Mouse (Mus musculus): ENCODE measurements around the gene Gm11985. TPM values are rescaled to one million over a fixed set of nuclear protein-coding genes. Genes with fewer than 3 reads are reported as not detected.

Gene Gm11985
- polyA plus RNA-seq, 1 experiment from 2014 or later, result 0.15 TPM

GRCm38 (mm10) chr11:7195312-7195685, 6.9 kb upstream of the Gm11985 start:
- no peaks in the 10 kb centered on the region for H3K27me3 ChIP-seq (ENCODE audit: control insufficient read depth, insufficient read depth, low read depth, low read length)
- H3K9ac ChIP-seq (ENCODE audit: low read length), result no peak overlapping the region
- no peak overlapping the region for H3K4me2 ChIP-seq (ENCODE audit: low read depth, low read length)
- WGBS, result 78% methylated on average over 4 of the region's 4 CpGs
- H3K27ac ChIP-seq (ENCODE audit: low read length), result no peak overlapping the region
- H3K36me3 ChIP-seq (ENCODE audit: control insufficient read depth, insufficient read depth, low read length), result no peaks in the 10 kb centered on the region
- H3K4me1 ChIP-seq (replicated peaks; ENCODE audit: control insufficient read depth, insufficient read depth, low read length), result no peaks in the 10 kb centered on the region
- no peak overlapping the region for H3K4me3 ChIP-seq (ENCODE audit: low read length)
- H3K9me3 ChIP-seq (ENCODE audit: control insufficient read depth, low read length), result peaks cover 2% of the 10 kb centered on the region; the same call in 1 of the 2 replicates
- ATAC-seq (ENCODE audit: low read depth), result no peak

DNA sequence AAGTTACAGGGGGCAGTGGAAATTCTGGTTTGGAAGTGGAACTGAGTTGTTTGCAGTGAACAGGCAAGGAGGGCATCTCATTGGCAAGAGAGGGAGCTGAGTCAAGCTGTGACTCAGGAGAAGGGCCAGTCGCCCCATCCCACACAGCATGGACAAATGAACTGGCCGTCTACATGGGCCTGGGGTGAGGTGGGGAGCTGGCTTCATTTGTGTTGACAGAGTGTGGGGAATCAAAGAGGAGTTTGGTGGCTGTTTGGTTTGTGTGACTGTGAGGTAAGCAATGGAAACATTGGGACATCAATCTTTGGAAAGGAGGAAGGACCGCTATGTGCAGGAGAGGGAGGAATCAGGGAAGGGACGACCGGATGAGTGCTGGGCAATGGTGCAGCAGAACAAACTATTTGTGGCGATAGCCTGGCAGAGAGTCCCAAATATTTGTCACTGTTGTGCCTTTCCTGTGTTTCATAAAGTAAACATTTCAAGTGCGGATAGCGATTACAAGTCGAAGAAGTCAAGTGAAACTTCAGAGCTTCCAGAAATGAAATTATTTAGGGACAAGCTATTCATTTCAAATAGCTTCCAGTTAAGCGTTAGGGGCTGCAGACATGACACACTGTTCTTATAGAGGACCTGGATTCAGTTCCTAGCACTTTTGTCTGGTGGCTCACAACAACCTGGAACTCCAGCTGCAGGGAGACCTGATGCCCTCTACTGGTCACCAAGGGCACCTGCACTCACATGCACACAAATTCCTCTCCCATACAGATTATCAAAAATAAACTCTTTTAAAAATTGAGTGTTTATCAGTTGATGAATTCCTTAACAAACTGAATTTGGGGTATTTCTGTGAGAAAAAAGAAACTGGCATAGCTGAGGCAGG, 6.3 kb upstream of the Gm11985 start:
- Histone ChIP-seq H3K4me3 (ENCODE audit: low read length) (no peak overlapping the region), H3K36me3 (ENCODE audit: control insufficient read depth, insufficient read depth, low read length) (no peaks in the 10 kb centered on the region), H3K9me3 (ENCODE audit: control insufficient read depth, low read length) (peaks cover 2% of the 10 kb centered on the region; the same call in 1 of the 2 replicates), H3K27me3 (ENCODE audit: control insufficient read depth, insufficient read depth, low read depth, low read length) (no peaks in the 10 kb centered on the region), H3K27ac (ENCODE audit: low read length) (no peak overlapping the region), H3K9ac (ENCODE audit: low read length) (no peak overlapping the region), H3K4me1 (replicated peaks; ENCODE audit: control insufficient read depth, insufficient read depth, low read length) (no peaks in the 10 kb centered on the region), H3K4me2 (ENCODE audit: low read depth, low read length) (no peak overlapping the region)
- WGBS, result 74% methylated on average over 10 of the region's 10 CpGs
- no peak for ATAC-seq (ENCODE audit: low read depth)

GRCm38 (mm10) chr11:7193134-7193533, 4.8 kb upstream of the Gm11985 start:
- no peak overlapping the region for H3K4me3 ChIP-seq (ENCODE audit: low read length)
- H3K27me3 ChIP-seq (ENCODE audit: control insufficient read depth, insufficient read depth, low read depth, low read length), result no peaks in the 10 kb centered on the region
- no peak overlapping the region for H3K4me2 ChIP-seq (ENCODE audit: low read depth, low read length)
- H3K4me1 ChIP-seq (replicated peaks; ENCODE audit: control insufficient read depth, insufficient read depth, low read length), result no peaks in the 10 kb centered on the region
- H3K36me3 ChIP-seq (ENCODE audit: control insufficient read depth, insufficient read depth, low read length), result no peaks in the 10 kb centered on the region
- H3K27ac ChIP-seq (ENCODE audit: low read length), result no peak overlapping the region
- peaks cover 2% of the 10 kb centered on the region; the same call in 1 of the 2 replicates for H3K9me3 ChIP-seq (ENCODE audit: control insufficient read depth, low read length)
- H3K9ac ChIP-seq (ENCODE audit: low read length), result no peak overlapping the region
- WGBS, result 63% methylated on average over 9 of the region's 9 CpGs
- no peak for ATAC-seq (ENCODE audit: low read depth)

- Histone ChIP-seq H3K4me3 (ENCODE audit: low read length) (no peak overlapping the region), H3K27ac (ENCODE audit: low read length) (no peak overlapping the region), H3K27me3 (ENCODE audit: control insufficient read depth, insufficient read depth, low read depth, low read length) (no peaks in the 10 kb centered on the region), H3K9ac (ENCODE audit: low read length) (no peak overlapping the region), H3K9me3 (ENCODE audit: control insufficient read depth, low read length) (peaks cover 2% of the 10 kb centered on the region; the same call in 1 of the 2 replicates), H3K36me3 (ENCODE audit: control insufficient read depth, insufficient read depth, low read length) (no peaks in the 10 kb centered on the region), H3K4me2 (ENCODE audit: low read depth, low read length) (no peak overlapping the region), H3K4me1 (replicated peaks; ENCODE audit: control insufficient read depth, insufficient read depth, low read length) (no peaks in the 10 kb centered on the region)
- no peak for ATAC-seq (ENCODE audit: low read depth)
- 50% methylated on average over 6 of the region's 6 CpGs for WGBS
Observed at GRCm38 (mm10) chr11:7192710-7193109, 4.3 kb upstream of the Gm11985 start.

DNA sequence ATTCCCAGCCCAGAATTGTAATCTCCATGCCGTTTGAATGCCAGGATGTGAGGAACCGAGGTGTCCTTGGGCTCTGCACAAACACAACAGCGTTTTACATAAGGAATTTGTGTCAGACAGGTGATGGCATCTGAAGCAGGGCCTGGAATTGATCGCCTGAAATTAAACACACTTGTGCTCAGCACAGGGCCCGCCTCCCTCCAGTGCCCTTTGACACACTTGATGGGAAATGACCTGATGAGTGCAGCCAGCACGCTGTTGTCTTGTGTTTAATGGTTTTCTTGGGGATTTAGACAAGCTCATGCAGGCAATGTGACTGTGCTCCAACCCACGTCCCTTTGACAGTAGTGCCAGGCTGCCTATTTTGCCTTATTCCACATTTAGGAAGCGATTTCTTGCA, 897 bp downstream of the Gm11985 start:
- Histone ChIP-seq H3K4me2 (ENCODE audit: low read depth, low read length) (no peak overlapping the region), H3K9me3 (ENCODE audit: control insufficient read depth, low read length) (no peaks in the 10 kb centered on the region), H3K9ac (ENCODE audit: low read length) (no peak overlapping the region), H3K27ac (ENCODE audit: low read length) (no peak overlapping the region), H3K4me1 (replicated peaks; ENCODE audit: control insufficient read depth, insufficient read depth, low read length) (no peaks in the 10 kb centered on the region; the same call in 1 of the 2 replicates), H3K4me3 (ENCODE audit: low read length) (no peak overlapping the region), H3K36me3 (ENCODE audit: control insufficient read depth, insufficient read depth, low read length) (no peaks in the 10 kb centered on the region), H3K27me3 (ENCODE audit: control insufficient read depth, insufficient read depth, low read depth, low read length) (no peaks in the 10 kb centered on the region)
- no peak for ATAC-seq (ENCODE audit: low read depth)
- WGBS, result 51% methylated on average over 8 of the region's 8 CpGs

- Histone ChIP-seq H3K4me2 (ENCODE audit: low read depth, low read length) (no peak overlapping the region), H3K4me3 (ENCODE audit: low read length) (no peak overlapping the region), H3K36me3 (ENCODE audit: control insufficient read depth, insufficient read depth, low read length) (no peaks in the 10 kb centered on the region), H3K27me3 (ENCODE audit: control insufficient read depth, insufficient read depth, low read depth, low read length) (no peaks in the 10 kb centered on the region), H3K9me3 (ENCODE audit: control insufficient read depth, low read length) (no peaks in the 10 kb centered on the region), H3K27ac (ENCODE audit: low read length) (no peak overlapping the region), H3K9ac (ENCODE audit: low read length) (no peak overlapping the region), H3K4me1 (replicated peaks; ENCODE audit: control insufficient read depth, insufficient read depth, low read length) (no peaks in the 10 kb centered on the region; the same call in 1 of the 2 replicates)
- ATAC-seq (ENCODE audit: low read depth), result no peak
- WGBS, result 36% methylated on average over 1 of the region's 1 CpGs
Observed at GRCm38 (mm10) chr11:7184420-7184819, 3.9 kb downstream of the Gm11985 start.

- Histone ChIP-seq H3K9ac (ENCODE audit: low read length) (no peak overlapping the region), H3K4me1 (replicated peaks; ENCODE audit: control insufficient read depth, insufficient read depth, low read length) (no peaks in the 10 kb centered on the region; the same call in 1 of the 2 replicates), H3K36me3 (ENCODE audit: control insufficient read depth, insufficient read depth, low read length) (no peaks in the 10 kb centered on the region), H3K4me2 (ENCODE audit: low read depth, low read length) (no peak overlapping the region), H3K27ac (ENCODE audit: low read length) (no peak overlapping the region), H3K4me3 (ENCODE audit: low read length) (no peak overlapping the region), H3K27me3 (ENCODE audit: control insufficient read depth, insufficient read depth, low read depth, low read length) (no peaks in the 10 kb centered on the region), H3K9me3 (ENCODE audit: control insufficient read depth, low read length) (no peaks in the 10 kb centered on the region)
- WGBS, result 36% methylated on average over 8 of the region's 8 CpGs
- no peak for ATAC-seq (ENCODE audit: low read depth)
Observed at GRCm38 (mm10) chr11:7182409-7183042, 5.8 kb downstream of the Gm11985 start.

DNA sequence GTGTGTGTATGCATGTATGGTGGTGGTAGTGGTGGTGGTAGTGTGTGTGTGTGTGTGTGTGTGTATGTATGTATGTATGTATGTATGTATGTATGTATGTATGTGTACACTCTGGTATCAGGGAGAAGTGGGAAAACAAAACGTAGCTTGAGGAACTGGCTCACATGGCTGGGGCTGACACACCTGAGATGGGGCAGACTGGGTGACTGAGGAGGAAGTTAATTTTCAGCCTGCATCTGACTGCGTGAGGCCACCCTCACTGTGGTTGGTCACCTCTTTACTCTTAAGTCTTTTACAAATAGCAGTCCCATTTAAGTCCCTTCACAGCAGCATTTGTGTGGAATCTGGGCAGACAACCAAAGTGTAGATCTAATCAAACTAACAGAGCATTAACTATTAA, 9.1 kb downstream of the Gm11985 start:
- H3K9ac ChIP-seq (ENCODE audit: low read length), result no peak overlapping the region
- H3K27ac ChIP-seq (ENCODE audit: low read length), result 0 out of 2 replicates have a peak overlapping the region, but pooled peaks have one; percentile 53
- H3K4me2 ChIP-seq (ENCODE audit: low read depth, low read length), result no peak overlapping the region
- no peaks in the 10 kb centered on the region for H3K36me3 ChIP-seq (ENCODE audit: control insufficient read depth, insufficient read depth, low read length)
- H3K4me1 ChIP-seq (replicated peaks; ENCODE audit: control insufficient read depth, insufficient read depth, low read length), result peaks cover 4% of the 10 kb centered on the region; the same call in 1 of the 2 replicates
- no peak for ATAC-seq (ENCODE audit: low read depth)
- 44% methylated on average over 2 of the region's 2 CpGs for WGBS
- H3K27me3 ChIP-seq (ENCODE audit: control insufficient read depth, insufficient read depth, low read depth, low read length), result no peaks in the 10 kb centered on the region
- H3K9me3 ChIP-seq (ENCODE audit: control insufficient read depth, low read length), result no peaks in the 10 kb centered on the region
- H3K4me3 ChIP-seq (ENCODE audit: low read length), result no peak overlapping the region

- H3K4me2 ChIP-seq (ENCODE audit: low read depth, low read length), result no peak overlapping the region
- 0 out of 2 replicates have a peak overlapping the region, but pooled peaks have one; percentile 16 for H3K27ac ChIP-seq (ENCODE audit: low read length)
- H3K9ac ChIP-seq (ENCODE audit: low read length), result no peak overlapping the region
- no peaks in the 10 kb centered on the region for H3K27me3 ChIP-seq (ENCODE audit: control insufficient read depth, insufficient read depth, low read depth, low read length)
- H3K4me3 ChIP-seq (ENCODE audit: low read length), result no peak overlapping the region
- peak; percentile 77 for ATAC-seq (ENCODE audit: low read depth)
- no peaks in the 10 kb centered on the region for H3K36me3 ChIP-seq (ENCODE audit: control insufficient read depth, insufficient read depth, low read length)
- no peaks in the 10 kb centered on the region for H3K9me3 ChIP-seq (ENCODE audit: control insufficient read depth, low read length)
- H3K4me1 ChIP-seq (replicated peaks; ENCODE audit: control insufficient read depth, insufficient read depth, low read length), result peaks cover 4% of the 10 kb centered on the region; the same call in 1 of the 2 replicates
- 55% methylated on average over 4 of the region's 4 CpGs for WGBS
Observed at GRCm38 (mm10) chr11:7178724-7179123, 9.6 kb downstream of the Gm11985 start.
